Mouse (Mus musculus) ovary, adult 10 weeks (tissue): Measurements from ENCODE around the gene D17Wsu92e. TPM values are rescaled to one million over a fixed set of nuclear protein-coding genes. Genes with fewer than 3 reads are reported as not detected.

ENCODE experiments used
- polyA plus RNA-seq: library from polyadenylated mRNA; stranded (reverse); fragments of 350-450 nt; fragmentation: Illumina TruSeq; extraction: RNeasy Lipid Tissue Mini Kit (QIAGEN cat#74804); gene quantifications from one replicate; pipeline ENCODE4 v1.2.3, GENCODE M21; 2014

The D17Wsu92e gene
- 58.9 TPM for polyA plus RNA-seq

DNA sequence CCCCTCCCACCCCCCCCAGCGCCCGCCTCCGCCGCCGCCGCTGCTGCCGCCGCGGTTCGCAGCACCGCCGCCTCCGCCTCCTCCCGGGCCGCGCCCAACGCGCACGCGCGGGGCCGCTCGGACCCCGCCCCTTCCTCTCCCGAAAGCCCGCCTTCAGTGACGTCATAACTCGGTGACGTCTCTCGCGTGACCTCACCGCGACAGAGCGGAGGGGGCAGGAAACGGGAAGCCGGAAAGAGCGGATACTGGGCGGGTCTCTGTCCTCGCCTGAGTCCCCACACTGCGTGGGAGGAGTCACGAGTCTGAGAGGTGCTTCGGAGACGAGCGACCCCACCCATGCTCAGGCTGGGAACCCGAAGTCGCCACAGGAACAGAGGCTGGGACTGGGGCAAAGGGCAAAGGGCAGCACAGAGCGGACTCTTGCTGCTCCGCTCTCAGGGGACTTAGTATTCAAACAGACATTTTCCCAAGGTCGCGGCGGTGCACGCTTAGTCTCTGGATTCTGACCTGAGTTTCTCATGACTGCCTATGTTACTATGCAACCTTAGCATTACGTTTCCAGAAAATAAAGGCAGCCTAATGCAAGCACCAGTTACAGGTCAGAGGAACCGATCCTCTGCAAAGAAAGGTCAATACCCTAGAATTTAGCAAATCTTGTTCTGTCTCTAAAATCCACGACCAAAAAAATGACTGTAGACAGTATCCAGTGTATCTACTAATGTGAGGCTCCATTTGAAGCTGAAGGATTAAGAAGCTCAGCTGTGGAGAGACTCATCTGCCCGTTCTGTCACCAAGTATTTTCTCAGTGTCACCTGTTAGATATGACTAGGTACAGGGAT is at the start of gene D17Wsu92e:
D17Wsu92e (minus strand) TSS at position 81 of the 839 bp plus-strand sequence.

DNA sequence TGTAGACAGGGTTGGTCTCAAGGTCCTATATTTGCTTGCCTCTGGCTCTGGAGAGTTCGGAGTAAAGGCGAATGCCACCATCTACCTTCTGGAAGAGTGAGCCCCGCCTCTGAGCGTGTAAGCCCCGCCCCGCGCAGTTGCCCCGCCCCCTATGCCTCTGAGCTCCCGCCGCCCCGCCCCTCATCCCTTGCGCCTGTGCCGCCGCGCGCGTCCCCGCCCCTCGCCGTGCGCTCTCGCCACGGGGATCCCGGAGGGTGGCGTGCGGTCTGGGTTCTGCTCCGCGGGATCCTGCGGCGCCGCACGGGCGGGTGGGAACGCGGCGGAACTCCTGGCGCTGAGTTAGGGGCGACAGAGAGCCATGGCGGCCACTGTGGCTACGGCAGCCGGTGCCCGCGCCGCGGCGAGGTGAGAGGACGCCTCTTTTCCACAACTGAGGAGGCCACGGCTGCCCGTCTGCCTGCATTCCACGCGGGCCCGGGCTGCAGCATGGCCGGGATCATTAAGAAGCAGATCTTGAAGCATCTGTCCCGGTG is 35.9 kb upstream of the D17Wsu92e start, which contains the start of gene Uhrf1bp1:
Uhrf1bp1 (plus strand) TSS at position 177 of the 533 bp plus-strand sequence.

DNA sequence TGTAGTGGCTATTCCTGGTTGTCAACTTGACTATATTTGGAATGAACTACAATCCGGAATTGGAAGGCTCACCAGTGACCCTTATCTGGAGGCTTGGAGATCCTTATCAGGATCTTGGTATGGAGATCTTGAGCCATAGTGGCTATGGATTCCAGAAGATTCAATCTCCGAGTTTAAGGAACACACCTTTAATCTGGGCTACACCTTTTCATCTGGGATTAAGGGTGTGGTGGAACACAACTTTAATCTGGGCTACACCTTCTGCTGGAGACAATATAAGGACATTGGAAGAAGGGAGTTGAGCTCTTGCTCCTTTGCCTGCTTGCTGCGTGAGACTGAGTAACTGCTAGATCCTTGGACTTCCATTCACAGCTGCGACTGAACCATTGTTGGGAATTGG is 17.4 kb upstream of the D17Wsu92e start, which contains the start of gene Snrpc:
Snrpc (plus strand) TSS at position 301 of the 400 bp plus-strand sequence.

DNA sequence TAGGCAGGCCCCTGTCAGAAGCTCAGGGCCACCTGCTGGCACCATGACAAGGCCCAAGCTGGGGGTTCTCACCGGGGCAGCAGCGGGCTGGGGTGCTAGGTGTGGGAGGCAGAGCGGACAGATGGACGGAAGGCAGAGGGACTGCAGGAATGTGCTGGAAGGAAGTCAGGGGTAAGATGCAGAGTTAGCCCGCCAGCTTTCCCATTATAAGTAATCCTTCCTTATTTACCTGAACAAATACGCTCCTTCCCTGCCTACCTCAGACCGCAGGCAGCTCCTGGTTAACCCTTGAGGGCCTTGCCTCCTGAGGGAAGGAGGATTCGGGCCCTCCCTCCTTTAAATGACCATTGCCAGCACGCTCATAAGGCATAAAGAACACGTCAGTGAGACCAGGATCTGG is 91.7 kb downstream of the D17Wsu92e start, which contains the start of gene Spdef:
Spdef (minus strand) TSS at position 186 of the 400 bp plus-strand sequence.

Other genes starting within 250 kb of the D17Wsu92e start
- gene Nudt3, start 197.2 kb downstream of the D17Wsu92e start, polyA plus RNA-seq: 24.2 TPM
- not detected for gene RPS10-NUDT3, start 185.4 kb downstream of the D17Wsu92e start, polyA plus RNA-seq
- 50.7 TPM for gene Rps10, start 184.0 kb downstream of the D17Wsu92e start, polyA plus RNA-seq
- gene Pacsin1, start 165.1 kb downstream of the D17Wsu92e start, polyA plus RNA-seq: not detected
- gene Spdef, start 91.7 kb downstream of the D17Wsu92e start, polyA plus RNA-seq: not detected
- 68.4 TPM for gene Snrpc, start 17.5 kb upstream of the D17Wsu92e start, polyA plus RNA-seq
- gene Uhrf1bp1, start 35.8 kb upstream of the D17Wsu92e start, polyA plus RNA-seq: 5.0 TPM
- gene Anks1, start 88.7 kb upstream of the D17Wsu92e start, polyA plus RNA-seq: 2.3 TPM
- gene Taf11, start 89.2 kb upstream of the D17Wsu92e start, polyA plus RNA-seq: 35.2 TPM